Mouse (Mus musculus): Measurements from ENCODE around the gene Spata20.

Spata20 gene

DNA sequence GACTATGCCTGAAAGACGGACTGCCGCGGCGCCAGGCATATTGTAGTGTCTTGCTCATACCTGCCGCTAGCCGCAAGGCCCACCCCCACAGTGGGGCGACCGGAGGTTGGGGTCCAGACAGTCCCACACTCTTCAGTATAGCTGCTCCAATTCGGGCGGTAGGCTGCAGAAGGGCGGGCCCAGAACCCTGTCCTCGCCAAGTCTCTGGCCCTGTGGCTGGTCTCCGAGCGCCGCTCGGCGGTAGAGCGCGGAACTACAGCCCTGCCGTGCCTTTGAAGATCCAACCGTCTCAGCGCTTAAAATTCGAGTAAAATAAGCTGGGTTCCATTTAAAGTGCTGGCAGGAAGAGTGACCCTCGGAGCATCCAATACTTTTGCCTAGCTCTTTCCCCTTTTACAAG is at the start of gene Spata20:
Gene Spata20 (minus strand): TSS at position 179 of the 400 bp plus-strand sequence.
- in situ Hi-C loops (cut with MseI, MboI): loop anchor here in 1 of 2 experiments (5.0 kb wide), 1 partner anchor 149 kb away; no protein-coding TSS in a partner anchor

DNA sequence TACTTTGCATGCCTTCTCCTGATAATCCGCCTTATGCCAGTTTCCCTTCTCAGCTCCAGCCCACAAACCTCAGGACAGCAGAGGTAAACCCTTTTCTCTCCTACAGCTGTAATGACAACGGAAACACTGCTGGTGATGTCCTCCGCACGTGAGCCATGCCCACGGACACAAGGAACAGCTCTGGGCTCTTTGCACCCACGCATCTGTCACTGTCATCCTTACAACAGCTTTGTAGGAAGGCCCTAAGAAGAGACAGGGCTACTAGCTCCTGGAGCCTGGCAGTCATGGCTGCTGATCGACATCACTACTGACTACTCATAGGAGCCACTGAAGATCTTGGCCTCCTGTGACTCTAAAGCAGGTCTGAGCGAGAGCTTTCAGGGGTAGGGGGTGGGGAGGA is 47.2 kb upstream of the Spata20 start:
- in situ Hi-C loops (cut with MseI, MboI): no loop called here

DNA sequence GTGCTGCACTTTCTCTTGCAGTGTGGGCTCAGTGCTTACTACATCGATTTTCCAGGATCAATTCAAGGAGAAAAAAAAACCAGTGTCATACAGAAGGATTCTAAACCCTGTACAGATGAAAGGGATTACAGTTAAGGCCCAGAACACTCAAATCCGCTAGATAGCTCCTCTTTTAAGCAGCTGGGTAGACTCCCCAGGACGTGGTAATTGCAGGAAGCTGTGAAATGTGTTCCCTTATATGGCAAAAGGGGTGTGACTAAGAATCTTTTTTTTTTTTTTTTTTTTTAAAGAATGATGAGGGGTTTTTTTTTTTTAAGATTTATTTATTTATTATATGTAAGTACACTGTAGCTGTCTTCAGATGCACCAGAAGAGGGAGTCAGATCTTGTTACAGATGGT is 42.9 kb upstream of the Spata20 start:
- in situ Hi-C loops (cut with MseI, MboI): no loop called here

DNA sequence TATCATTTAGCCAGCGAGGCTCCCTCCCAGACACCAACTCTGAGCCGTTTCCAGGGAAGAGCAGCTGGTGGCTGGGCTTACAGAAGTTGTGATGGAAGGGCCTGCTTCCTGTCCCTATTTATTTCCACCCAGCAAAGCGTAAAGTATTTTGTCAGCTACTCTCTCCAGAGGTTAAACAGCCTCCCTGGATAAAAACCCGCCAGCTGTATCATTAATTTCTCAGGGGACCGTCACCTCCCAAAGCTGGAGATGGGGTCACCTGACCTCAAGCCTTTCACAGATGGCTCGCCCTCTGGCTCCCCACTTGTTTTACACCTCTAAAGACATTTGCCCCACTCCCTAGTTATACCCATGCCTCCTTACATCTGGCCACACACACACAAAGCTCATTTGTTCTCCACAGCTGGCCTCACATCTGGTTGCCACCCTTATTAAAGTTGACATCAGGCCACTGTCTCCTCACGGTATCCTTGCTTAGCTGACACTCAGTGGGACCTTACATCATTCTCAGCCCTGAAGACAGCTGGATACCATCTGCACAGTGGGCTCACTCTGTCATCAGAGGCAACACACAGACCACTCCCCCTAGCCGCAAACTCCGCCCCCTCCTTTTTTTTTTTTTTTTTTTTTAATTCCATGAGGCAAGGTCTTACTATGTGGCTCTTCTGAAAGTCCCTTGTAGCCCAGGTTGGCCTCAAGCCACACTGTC is 40.3 kb upstream of the Spata20 start:
- in situ Hi-C loops (cut with MseI, MboI): no loop called here

DNA sequence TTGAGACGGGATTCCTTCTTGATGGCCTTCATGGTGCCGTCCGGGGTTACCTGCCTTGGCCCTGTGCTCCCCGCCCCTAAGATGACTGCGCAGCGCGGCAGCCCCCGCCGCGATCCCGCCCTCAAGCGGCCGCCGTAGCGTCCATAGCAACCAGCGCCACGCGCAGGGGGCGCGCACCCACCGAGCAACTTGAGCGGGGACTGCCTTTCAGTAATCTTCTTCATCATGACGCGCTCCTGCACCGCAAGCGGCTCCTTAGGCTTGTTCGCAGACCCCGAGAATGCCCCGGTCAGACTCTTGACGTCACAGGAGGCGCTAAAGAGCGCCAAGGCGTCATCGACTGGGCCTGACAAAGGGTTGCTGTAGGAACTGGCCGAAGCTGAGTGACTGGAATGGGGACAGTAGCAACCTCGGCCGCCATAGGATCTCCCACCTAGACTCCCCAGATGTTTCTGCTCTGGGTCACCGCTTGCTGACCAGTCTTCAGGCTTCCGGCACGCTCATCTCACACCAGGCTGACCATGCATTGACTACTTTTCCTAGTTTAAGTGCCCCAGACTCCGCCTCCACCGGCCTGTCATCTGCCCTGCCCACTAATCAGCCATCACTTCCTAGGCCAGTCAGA is 35.4 kb upstream of the Spata20 start, which contains the start of gene Mycbpap:
Gene Mycbpap (minus strand): TSS at position 524 of the 625 bp plus-strand sequence.
- in situ Hi-C loops (cut with MseI, MboI): no loop called here

DNA sequence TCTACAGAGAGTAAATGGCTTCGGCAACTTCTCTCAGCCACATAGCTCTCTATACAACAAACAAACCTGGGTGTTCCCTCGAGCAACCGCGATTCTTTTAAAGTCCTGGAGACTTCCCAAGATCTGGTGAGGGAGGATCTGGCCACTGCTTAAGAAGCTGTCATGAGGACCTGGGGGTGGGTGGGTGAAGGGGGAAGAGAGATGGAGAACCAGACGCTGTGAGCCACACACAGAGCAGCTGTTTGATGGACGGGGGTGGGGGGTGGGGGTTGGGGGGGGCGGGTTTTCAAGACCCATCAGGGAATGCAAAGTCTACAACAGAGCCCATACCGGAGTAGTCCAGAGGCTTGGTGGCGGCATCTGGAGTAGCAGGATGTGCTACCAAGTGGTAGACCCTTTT is 27.5 kb upstream of the Spata20 start:
- in situ Hi-C loops (cut with MseI, MboI): no loop called here

DNA sequence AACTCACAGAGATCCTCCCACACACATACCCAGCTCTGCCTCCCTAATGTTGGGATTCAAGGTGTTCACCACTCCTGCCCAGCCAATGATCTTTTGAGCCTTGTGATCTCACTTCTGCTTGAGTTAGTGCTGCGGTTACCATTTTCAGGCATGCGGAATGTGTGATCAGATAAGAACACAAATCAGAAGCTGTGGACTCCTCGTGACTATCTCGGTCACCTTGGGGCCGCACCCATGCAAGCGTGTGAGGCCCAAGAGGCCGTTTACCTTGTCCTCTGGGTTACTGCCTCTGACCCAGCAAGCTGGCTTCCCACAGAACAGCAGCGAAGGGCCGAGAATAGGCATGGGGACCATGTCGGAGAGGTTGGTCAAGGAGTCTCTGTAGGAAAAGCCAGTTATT is 23.0 kb upstream of the Spata20 start:
- in situ Hi-C loops (cut with MseI, MboI): no loop called here

DNA sequence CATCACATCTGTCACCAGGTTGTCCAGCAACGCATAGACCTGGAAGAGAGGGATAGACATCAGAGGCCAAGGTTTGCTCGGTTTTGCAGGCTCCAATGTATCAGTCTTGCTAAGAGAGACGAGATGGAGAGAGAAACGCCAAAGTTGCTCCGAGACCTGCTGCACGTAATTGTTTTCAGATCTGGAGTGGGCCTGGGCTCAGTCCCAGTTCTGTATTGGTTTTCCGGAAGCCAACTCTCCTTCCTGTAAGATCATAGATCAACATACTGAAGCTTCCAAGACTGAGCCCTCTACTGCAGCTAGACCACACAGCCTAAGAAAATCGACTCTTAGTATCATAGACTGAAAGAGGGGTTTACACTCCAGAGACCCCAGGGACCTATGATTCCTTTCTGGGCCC is 15.5 kb upstream of the Spata20 start:
- in situ Hi-C loops (cut with MseI, MboI): no loop called here

DNA sequence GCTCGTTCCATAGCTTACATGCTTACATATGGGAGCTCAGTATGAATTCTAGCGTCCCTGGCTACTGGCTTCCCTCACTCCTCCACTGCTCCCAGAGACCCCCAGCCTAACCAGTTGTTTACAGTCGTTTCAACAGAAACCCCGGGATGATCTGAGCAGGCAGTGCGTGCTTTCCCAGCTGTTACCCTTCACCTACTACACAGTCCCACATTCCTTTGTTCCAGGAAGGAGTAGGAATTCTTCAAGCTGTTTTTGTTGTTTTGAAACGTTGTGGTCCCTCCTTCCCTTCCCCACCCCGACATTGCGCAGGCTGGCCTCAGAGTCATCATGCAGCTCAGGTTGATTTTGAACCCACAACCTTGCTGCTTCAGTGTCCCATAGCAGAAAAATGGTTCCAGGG is 14.4 kb upstream of the Spata20 start:
- in situ Hi-C loops (cut with MseI, MboI): no loop called here

DNA sequence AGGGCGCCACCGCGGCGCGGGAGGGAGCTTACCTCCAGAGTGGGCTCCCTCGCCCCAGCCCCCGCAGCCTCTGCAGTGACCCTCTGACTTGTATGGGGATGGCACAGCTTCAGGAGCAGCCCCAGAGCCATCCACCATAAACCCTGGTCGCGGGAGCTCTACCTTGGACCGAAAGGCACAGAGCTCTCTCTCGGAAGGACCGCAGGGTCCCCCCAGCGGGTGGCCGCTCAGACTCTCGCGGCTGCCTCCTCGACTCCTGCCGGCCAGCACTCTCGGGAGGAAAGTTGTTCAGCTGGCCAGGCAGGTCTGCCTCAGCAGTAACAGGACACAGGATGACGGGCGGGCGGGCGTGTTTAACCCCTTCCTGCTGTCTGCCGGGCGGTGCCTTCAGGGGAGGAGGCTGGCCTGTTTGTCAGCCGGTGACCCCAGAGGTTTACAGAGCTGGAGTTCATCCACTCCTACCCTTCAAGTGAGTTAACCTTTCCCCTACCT is 13.7 kb upstream of the Spata20 start, which contains the start of gene Epn3:
Gene Epn3 (minus strand): TSS at position 314 of the 492 bp plus-strand sequence.
- in situ Hi-C loops (cut with MseI, MboI): no loop called here

DNA sequence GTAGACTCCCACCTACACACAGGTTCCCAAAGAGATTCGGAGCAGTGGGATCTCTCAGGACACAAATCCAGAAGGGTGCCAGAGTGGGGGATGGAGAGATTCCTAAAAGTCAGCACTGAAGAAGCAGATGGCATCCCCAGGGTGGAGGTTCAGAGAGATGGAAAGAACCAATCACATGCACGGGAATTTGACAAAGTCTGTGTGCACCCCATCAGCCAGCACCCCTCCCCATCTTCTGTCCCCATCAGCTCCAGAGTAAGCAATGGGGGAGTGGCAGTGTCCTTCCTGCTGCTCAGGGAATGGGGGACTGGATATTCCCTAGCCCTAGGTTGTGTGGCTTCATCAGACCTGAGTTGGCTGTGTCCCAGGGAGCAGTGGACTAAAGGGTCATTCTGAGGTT is 13.1 kb upstream of the Spata20 start:
- in situ Hi-C loops (cut with MseI, MboI): no loop called here

DNA sequence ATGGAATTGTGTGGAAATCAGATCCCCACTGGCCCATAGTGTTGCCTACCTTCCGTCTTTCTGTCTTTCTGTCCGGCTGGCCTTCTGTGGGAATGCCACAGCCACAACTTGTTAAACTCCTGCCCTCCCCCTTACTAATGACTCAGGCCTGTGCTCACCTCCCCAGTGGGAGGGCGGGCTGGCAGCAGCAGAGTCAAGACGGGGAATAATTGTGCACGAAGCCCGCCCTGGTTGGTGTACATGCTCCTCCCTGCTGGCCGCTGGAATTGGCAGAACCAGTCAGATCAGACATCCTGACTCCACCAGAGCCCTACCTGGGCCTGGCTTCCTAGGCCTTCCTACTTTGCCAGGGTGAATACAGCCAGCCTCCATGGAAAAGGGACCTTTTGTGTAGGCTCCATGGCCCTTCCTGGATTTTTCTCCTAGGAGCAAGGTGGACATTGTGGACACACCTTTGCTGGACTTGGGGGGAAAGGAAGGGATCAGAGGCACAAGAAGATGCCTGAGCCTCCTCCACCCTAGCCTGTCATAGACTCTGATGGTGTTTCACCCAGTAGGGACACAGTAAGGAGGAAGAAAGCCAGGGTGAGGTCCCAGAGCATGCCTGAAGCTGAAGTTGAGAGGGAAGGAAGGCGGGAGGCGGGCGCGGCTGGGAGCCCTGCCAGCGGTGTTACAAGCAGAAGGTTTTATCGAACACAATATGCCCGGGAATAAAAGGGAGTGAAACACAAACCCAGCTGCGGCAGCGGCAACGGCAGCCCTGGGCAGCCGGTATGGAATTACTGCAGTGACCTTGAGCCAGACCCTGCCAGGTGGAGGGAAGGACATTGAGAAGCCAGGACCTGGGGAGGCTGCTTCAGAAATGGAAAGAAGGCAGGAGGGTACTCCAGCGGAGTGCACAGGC is 12.4 kb upstream of the Spata20 start:
- in situ Hi-C loops (cut with MseI, MboI): no loop called here

DNA sequence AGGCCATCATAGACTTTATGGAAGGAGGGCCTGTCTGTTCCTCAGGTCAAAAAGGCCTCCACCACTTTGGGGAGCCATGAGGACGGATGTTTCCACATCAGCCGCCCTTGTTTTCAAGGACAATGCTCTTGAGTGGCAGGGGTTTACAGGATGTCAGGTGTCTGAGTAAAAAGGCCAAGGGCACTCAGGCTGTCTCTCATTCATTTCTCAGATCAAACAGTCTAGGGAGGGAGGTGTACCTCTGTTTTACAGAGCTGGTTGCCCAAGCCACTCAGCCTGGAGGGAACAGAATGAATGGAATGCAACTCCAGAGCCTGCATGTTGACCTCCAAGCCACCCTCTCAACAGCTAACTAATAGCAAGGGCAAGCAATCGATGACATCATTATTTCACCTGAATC is 9.4 kb upstream of the Spata20 start:
- in situ Hi-C loops (cut with MseI, MboI): no loop called here

DNA sequence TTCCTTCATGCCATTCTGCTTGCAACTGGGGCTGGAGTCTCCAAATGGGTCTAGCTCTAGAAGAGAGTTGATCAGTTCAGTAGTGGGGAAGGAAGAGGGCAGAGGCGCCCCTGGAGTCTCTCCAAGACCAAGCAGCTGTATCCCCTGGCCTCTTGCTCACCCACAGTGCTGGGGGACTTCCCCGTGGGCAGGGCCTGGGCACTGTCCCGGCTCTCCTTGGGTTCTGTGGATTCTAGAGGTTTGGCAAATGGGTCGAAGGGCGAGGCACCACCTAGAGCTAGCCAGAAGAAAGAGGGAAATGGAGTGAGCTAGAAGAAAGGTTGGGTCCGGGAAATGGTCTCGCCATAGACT is 5.7 kb upstream of the Spata20 start:
- in situ Hi-C loops (cut with MseI, MboI): no loop called here

DNA sequence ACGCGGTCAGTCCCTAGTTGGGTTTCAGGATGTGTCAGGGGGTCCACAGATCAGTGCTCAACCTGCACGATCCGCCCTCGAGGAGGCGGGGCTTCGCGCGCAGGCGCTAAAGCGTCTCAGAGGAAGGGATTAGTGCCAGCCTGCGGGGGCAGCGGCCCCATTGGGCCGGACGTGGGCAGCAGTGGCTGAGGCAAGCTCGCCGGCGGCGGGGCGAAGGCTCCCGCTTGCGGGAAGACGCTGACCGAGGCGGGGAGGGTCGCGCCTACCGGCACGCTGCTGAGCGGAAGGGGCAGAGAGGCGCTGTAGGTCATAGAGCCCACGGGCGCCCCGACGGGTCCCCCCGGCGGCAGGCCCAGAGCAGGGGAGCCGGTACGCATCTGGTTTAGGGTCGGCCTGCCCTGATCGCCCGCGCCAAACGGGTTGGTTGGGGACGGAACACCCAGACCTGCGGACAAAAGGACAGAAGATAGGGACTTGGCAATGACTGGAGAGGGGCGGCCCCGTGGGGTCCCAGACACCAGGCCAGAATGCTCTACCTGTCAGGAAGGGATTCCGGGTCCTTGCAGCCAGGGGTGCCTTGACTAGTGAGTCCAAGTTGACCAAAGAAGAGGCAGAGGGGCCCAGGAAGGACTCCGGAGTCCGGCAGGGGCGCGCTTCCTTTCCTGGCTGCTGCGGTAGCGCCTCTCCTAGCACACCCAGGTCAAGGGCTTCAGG is 5.2 kb upstream of the Spata20 start:
- in situ Hi-C loops (cut with MseI, MboI): no loop called here

DNA sequence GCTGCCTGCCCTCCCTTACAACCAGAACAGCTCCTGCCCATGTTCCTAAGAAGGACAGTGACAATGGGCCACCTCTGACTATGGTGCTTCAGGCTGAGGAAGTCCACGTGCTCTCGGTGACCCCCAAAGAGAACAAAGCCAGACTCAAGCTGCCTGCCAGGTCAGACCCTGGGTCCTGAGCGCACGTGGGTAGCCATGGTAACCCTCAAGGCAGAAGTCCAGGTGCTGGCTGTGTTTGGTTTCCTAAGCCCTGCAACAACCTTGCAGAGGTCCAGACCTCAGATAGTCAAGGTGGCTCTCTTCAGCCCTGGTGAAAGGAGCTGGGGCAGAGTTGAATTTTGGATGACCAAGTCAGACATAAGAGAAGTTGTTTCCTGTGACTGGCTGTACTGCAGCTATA is 3.8 kb upstream of the Spata20 start:
- in situ Hi-C loops (cut with MseI, MboI): loop anchor here in 1 of 2 experiments (5.0 kb wide), 1 partner anchor 152 kb away; no protein-coding TSS in a partner anchor

DNA sequence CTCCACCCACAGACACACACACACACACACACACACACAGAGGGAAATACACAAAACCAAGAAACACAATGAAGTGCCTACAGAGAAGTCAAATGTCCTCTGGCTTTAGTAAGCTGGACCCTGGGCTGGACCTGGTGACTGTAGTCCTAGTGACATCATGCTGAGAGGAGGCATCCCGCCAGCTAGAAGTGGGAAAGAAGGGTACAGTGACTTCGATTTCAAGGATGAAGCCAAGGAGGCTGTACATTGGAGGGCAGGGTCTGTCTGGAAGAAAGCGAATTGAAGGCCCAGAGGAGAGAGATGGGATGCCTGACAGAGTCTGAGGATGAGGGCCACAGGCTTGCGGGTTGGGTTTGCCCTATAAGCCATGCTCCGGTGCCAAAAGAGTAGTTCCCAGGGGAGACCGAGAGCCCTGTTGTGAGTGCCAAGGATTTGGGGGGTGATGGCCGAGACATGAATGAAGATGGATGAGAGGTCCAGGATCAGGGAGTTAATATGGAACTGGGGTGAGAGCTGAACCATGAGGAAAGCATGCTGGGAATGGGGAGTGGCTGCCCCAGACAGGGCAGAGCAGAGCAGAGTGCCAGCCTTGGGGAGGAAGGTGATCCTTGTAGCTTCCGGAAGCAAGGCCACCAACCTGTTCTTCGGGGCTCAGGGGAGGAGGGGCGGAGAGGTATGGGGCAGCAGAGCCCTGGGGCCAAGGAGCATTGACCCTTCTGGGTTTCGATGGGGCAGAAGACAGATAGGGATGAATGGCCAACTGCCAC is 3.0 kb upstream of the Spata20 start:
- in situ Hi-C loops (cut with MseI, MboI): loop anchor here in 1 of 2 experiments (5.0 kb wide), 1 partner anchor 152 kb away; no protein-coding TSS in a partner anchor

DNA sequence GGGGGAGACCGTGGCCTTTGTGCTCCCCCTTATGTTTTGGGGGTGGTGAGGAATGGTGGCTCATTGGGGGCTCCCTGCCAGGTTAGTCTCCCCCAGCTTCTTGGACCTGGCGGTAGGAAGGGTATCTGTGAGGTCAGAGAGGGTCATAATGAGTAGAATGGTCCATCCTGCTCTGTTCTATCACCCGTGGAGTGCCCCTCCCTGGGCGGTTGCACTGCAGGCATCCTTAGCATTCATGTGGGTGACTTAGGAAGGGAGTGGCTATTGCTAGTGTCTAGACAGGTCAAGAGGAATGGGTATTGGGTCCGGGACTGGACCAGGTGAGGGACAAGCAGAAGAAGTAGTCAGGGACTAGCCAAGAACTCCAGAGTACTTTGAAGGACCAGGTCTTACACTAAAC is 756 bp downstream of the Spata20 start:
- in situ Hi-C loops (cut with MseI, MboI): loop anchor here in 1 of 2 experiments (5.0 kb wide), 1 partner anchor 148 kb away; no protein-coding TSS in a partner anchor

DNA sequence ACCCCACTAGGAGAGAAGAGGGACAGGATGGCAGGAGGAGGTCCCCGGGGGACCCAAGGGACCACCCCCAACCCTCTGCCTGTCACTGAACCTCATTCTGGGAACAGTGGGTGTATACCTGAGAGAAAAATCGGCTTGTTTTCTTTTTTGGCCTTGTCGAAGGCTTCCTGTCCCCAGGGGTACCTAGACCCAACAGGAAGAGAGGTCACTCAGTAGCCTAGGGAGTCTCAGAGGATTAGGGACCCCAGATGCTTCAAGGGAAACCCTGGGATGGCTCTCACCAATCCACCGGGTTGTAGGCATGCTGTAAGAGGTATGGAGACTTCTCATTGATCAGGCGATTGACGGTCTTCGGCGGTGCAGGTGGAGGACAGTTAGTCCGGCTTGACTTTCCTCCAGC is 1.3 kb downstream of the Spata20 start:
- in situ Hi-C loops (cut with MseI, MboI): loop anchor here (5.0 kb wide), 1 partner anchor 147 kb away; no protein-coding TSS in a partner anchor

DNA sequence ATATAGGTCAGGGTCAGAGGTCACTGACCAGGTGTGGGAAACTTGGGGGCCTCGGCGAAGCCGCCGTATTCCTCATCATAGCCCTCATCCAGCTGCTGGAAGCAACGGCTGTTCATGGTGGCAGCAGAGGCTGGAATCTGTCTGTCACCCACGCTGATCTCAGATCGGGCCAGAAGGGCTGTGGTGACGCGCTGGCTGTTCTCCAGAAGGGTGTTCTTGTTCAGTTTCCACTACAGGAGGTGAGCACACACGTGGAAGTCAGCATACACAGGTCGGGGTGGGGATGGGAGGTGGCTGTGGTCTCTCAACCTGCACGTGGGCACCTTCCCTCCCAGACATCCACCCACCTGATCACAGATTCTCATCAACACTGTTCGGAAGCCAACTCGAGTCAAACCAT is 2.1 kb downstream of the Spata20 start:
- in situ Hi-C loops (cut with MseI, MboI): loop anchor here in 1 of 2 experiments (5.0 kb wide), 1 partner anchor 147 kb away; no protein-coding TSS in a partner anchor

Data from mouse trophoblast stem cell (cell line).